Mouse (Mus musculus): ENCODE measurements at regions not wholly inside any gene's neighbourhood (a gene's known extent, or its start where the extent isn't known, plus 50 kb on each side); places are given as distances from the start of the nearest gene placed in this dataset.

DNA sequence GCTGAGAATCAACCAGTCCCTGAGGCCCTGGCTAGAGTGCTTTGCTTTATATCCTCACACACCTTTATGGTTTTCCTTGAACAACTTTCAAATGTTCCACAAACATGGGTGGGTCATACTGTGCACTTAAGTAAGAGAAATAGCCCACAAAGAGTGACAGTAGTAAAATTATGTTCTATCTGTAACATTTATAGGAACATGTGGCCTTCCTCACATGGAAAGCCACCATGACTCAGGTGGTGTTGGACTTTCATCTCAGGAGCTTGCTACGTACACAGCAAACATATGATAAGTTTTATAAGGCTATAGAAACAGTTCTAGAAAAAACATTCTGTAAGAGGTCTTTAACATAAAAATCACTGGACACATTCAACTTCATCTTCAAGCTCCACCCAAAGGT is 87.8 kb upstream of the Tle4 start:
- no peaks in the 10 kb centered on the region for H3K4me1 ChIP-seq
- no peak for TF ChIP-seq GATA1 (IDR thresholded peaks at IDR 0.05; ENCODE audit: borderline replicate concordance, low read length)
- no peak for TF ChIP-seq FLI1 (IDR thresholded peaks at IDR 0.05; ENCODE audit: low read length)
- H3K27me3 ChIP-seq (replicated peaks), result no peaks in the 10 kb centered on the region
- no peak overlapping the region for H3K4me3 ChIP-seq (replicated peaks)
- H3K36me3 ChIP-seq (replicated peaks; ENCODE audit: low read length), result no peaks in the 10 kb centered on the region
- no peaks in the 10 kb centered on the region for H3K9me3 ChIP-seq

DNA sequence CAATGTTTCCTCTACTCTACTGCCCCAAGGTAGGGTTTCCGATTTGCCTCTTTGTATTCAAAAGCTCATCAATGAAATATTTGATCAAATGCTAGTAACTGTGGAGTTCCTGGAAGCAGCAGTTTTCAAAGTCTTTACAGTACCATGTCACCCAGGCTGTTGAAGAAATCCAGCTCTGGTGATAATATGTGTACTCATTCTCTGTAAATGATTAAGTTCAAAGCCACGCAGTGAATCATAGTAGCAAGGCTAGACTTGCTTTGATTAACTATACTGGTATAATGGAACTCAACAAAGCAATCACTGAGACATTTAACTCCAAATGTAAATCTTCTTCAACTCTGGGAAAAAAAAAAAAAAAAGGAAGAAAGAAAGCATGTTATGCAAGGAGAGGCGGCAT is 86.8 kb upstream of the Tle4 start:
- no peaks in the 10 kb centered on the region for H3K27me3 ChIP-seq (replicated peaks)
- no peak for TF ChIP-seq FLI1 (IDR thresholded peaks at IDR 0.05; ENCODE audit: low read length)
- TF ChIP-seq GATA1 (IDR thresholded peaks at IDR 0.05; ENCODE audit: borderline replicate concordance, low read length), result no peak
- no peaks in the 10 kb centered on the region for H3K4me1 ChIP-seq
- no peak overlapping the region for H3K4me3 ChIP-seq (replicated peaks)
- H3K36me3 ChIP-seq (replicated peaks; ENCODE audit: low read length), result no peaks in the 10 kb centered on the region
- H3K9me3 ChIP-seq, result no peaks in the 10 kb centered on the region

DNA sequence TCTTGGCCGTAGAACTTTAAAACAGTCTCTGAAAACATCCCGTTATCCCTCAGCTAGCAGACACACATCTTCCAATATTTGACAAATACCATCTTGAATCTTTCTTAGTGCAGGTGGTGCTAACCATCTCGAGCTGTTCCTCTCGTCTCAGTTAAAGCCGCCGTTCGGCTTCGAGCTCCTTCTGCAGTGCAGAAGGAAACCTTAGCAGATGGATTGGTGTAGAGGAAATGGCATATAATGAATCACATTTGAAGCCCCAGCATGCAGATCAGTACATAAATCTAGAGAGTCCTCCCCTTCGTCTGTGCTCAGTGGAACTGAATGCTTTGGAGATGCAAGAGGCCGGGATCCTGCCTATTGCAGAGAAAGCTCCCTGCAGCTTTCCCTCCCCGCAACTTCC is 83.5 kb upstream of the Tle4 start:
- no peaks in the 10 kb centered on the region for H3K9me3 ChIP-seq
- H3K27me3 ChIP-seq (replicated peaks), result no peaks in the 10 kb centered on the region
- no peaks in the 10 kb centered on the region for H3K36me3 ChIP-seq (replicated peaks; ENCODE audit: low read length)
- no peak overlapping the region for H3K4me3 ChIP-seq (replicated peaks)
- H3K4me1 ChIP-seq, result peaks cover 6% of the 10 kb centered on the region
- TF ChIP-seq FLI1 (IDR thresholded peaks at IDR 0.05; ENCODE audit: low read length), result no peak
- TF ChIP-seq GATA1 (IDR thresholded peaks at IDR 0.05; ENCODE audit: borderline replicate concordance, low read length), result no peak

DNA sequence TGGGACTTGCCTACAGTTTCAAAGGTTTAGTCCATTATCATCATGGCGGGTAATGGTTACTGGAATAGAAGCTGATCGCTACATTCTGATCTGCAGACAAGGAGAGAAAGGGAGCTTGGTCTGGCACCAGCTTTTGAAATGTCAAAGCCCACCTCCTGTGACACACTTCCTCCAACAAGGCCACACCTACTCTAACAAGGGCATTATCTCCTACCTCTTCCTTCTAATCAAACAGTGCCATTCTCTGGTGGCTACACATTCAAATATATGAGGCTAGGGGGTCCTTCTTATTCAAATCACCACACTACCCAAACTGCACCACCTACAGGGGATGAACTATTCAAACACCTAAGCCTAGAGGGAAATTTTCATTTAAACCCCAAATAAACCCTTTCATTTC is 81.9 kb upstream of the Tle4 start:
- H3K4me3 ChIP-seq (replicated peaks), result no peak overlapping the region
- H3K27me3 ChIP-seq (replicated peaks), result no peaks in the 10 kb centered on the region
- TF ChIP-seq GATA1 (IDR thresholded peaks at IDR 0.05; ENCODE audit: borderline replicate concordance, low read length), result no peak
- no peak for TF ChIP-seq FLI1 (IDR thresholded peaks at IDR 0.05; ENCODE audit: low read length)
- peaks cover 6% of the 10 kb centered on the region for H3K4me1 ChIP-seq
- no peaks in the 10 kb centered on the region for H3K36me3 ChIP-seq (replicated peaks; ENCODE audit: low read length)
- no peaks in the 10 kb centered on the region for H3K9me3 ChIP-seq

DNA sequence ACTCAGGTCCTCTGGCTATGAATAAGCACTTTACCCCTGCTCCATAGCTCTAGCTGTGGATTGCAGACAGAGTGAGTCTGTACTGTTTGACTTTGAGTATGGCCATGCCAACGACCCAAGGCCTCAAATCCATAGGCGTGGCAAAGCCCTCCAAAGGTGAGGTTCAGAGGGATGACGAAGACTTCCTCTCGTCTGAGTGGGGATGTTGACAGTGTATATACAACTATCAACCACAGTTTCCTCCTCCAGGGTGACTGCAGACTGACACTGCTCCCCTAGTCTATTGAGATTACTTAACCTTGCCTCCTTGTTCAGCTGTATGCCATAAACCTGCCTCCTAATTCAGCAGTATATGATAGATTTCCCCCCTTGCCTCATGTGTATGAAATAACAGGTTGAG is 80.7 kb upstream of the Tle4 start:
- Histone ChIP-seq H3K4me3 (replicated peaks) (no peak overlapping the region), H3K9me3 (no peaks in the 10 kb centered on the region), H3K27me3 (replicated peaks) (no peaks in the 10 kb centered on the region), H3K36me3 (replicated peaks; ENCODE audit: low read length) (no peaks in the 10 kb centered on the region), H3K4me1 (peaks cover 9% of the 10 kb centered on the region)
- TF ChIP-seq FLI1 (IDR thresholded peaks at IDR 0.05; ENCODE audit: low read length) (no peak), GATA1 (IDR thresholded peaks at IDR 0.05; ENCODE audit: borderline replicate concordance, low read length) (no peak)

DNA sequence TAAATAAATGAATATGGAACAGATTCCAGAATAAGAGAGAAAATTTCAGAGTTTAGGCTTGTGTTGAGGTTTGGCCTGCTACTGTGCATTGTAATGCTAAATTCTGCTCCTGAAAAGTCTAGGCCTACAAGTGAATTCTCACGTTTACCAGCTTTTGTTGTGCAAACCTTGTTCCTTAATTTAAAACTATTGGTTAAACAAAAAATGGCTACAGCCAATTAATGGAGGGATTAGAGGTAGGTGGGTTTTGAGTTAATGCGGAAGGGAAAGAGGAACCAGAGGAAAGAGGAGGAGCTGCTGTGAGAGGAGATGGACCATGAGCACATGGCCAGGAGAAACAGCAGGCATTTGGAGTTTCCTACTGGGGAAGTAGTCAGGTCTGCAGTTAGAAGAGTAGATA is 79.1 kb upstream of the Tle4 start:
- Histone ChIP-seq H3K4me3 (replicated peaks) (no peak overlapping the region), H3K4me1 (peaks cover 13% of the 10 kb centered on the region), H3K9me3 (no peaks in the 10 kb centered on the region), H3K27me3 (replicated peaks) (peaks cover 2% of the 10 kb centered on the region), H3K36me3 (replicated peaks; ENCODE audit: low read length) (no peaks in the 10 kb centered on the region)
- TF ChIP-seq GATA1 (IDR thresholded peaks at IDR 0.05; ENCODE audit: borderline replicate concordance, low read length), result no peak

DNA sequence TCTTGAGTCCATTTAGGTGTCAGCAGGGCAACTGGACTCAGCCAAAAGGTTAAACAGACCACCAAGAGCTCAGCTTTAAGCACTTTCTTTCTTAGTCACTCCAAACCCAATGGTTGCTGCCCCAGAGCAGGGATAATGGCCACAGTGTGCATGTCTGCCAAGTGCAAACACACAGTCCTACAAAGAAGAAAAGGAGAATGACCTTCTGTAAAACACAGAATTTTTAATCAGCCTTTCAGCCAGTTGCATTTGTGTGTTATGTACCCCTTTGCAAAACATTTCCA is 72.9 kb upstream of the Tle4 start:
- H3K27me3 ChIP-seq (replicated peaks), result peaks cover 6% of the 10 kb centered on the region
- TF ChIP-seq GATA1 (IDR thresholded peaks at IDR 0.05; ENCODE audit: borderline replicate concordance, low read length) (no peak), FLI1 (IDR thresholded peaks at IDR 0.05; ENCODE audit: low read length) (no peak)
- H3K4me1 ChIP-seq, result peaks cover 26% of the 10 kb centered on the region; the same call in 1 of the 2 replicates
- no peaks in the 10 kb centered on the region for H3K36me3 ChIP-seq (replicated peaks; ENCODE audit: low read length)
- no peak overlapping the region for H3K4me3 ChIP-seq (replicated peaks)
- no peaks in the 10 kb centered on the region for H3K9me3 ChIP-seq

DNA sequence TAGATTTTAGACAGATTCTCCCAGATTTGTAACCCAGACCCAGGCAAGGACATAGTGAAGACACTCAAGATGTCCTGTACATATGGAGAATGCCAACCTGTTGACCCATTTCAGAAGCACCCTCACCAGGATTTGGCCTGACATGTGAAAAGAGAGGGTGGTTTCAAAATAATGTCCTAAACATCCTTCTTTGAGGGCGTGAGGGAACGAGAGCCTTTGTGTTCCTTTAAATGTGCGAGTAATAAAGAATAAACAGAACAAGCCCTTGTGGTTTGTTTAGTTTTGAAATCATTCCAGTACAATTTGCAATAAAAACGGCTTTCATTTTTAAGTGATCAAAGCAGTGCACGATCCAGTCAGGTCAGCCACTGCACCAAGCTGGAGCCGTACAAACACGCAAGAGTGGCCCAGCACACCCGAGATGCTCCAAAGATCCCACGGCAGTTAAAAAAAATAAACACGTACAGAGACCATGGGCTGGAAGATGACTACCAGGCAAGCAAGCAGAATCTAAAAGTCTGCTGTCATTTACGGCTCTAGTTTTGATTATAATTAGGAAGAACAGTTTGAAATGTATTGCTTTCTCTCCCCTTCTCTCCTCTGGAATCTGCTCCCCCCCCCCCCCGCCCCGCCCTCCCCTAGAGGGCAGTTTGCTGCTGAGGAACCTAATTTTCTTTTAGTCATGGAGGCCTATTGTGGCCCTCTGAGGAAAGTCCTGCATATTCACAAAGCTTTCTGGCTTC is 72.4 kb upstream of the Tle4 start:
- TF ChIP-seq FLI1 (IDR thresholded peaks at IDR 0.05; ENCODE audit: low read length), result no peak
- no peak for TF ChIP-seq GATA1 (IDR thresholded peaks at IDR 0.05; ENCODE audit: borderline replicate concordance, low read length)
- H3K9me3 ChIP-seq, result no peaks in the 10 kb centered on the region
- H3K4me3 ChIP-seq (replicated peaks), result no peak overlapping the region
- peaks cover 6% of the 10 kb centered on the region for H3K27me3 ChIP-seq (replicated peaks)
- H3K4me1 ChIP-seq, result peaks cover 26% of the 10 kb centered on the region; the same call in 1 of the 2 replicates
- H3K36me3 ChIP-seq (replicated peaks; ENCODE audit: low read length), result no peaks in the 10 kb centered on the region

DNA sequence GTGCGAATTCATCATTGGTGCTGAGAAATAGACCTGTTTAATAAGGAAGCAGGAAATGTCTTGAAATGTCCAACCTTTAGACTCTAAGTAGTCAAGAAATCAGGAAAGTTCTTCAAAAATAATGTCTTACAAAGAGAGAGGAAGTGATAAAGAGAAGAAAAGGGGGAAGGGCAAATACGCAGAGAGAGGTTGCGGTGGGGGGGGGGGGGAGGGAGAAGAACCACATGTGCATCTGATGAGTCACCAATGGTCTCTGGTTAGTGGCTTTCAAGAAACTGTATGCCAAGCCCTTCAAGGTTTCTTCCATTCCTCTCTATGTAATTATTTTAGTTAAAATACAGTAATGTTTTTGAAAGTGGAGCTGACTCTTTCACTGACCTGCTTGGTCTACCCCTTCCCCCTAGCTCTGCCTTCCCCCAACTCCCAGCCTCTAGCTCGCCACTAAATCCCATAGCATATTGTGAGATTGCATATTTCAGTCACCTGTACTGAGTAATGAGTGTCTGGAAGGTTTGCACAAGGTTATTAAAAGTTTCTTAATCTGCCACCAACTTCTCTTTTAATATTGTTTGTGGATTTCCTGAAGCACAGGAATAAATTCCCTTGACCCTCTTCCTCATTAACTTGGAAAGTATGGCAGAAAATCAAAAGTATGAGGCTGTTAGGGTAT is 70.8 kb upstream of the Tle4 start:
- no peak for TF ChIP-seq FLI1 (IDR thresholded peaks at IDR 0.05; ENCODE audit: low read length)
- TF ChIP-seq GATA1 (IDR thresholded peaks at IDR 0.05; ENCODE audit: borderline replicate concordance, low read length), result no peak
- no peak overlapping the region for H3K4me3 ChIP-seq (replicated peaks)
- H3K27me3 ChIP-seq (replicated peaks), result peaks cover 7% of the 10 kb centered on the region
- no peaks in the 10 kb centered on the region for H3K36me3 ChIP-seq (replicated peaks; ENCODE audit: low read length)
- peaks cover 23% of the 10 kb centered on the region; the same call in 1 of the 2 replicates for H3K4me1 ChIP-seq
- no peaks in the 10 kb centered on the region for H3K9me3 ChIP-seq

DNA sequence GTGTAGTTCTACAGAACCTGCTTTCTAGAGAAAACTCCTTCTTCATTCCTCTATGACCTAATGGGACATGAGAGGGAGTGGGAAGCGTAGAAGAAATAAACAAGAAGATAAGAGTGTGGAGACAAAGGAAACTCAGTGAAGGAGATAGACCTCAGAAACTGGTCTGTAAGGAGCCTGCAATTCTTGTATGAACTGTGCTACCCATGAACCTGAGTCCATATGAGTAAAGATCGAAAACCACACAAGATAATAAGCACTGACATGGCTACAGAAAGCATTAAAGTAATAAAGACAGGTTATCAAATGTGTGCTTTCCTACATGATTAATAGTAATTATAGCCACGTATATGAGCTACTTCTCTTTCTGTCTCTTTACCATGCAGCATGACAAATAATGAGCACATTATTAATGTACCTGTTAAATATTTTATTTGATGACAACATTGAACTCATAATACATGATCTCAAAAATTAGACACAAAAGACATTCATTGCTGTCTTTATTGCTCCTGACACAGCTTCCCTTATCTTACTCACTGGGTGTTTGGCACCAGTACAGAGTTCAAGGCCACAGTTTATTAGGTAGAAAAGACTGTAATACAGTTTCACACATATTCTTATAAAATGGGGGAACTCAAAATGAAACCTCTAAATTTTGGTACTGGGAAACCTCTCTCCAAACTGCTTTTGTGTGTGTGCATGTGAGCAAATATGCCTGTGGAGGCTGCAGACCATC is 67.0 kb upstream of the Tle4 start:
- no peaks in the 10 kb centered on the region for H3K36me3 ChIP-seq (replicated peaks; ENCODE audit: low read length)
- peaks cover 17% of the 10 kb centered on the region for H3K4me1 ChIP-seq
- H3K27me3 ChIP-seq (replicated peaks), result peaks cover 8% of the 10 kb centered on the region
- H3K4me3 ChIP-seq (replicated peaks), result no peak overlapping the region
- no peak for TF ChIP-seq FLI1 (IDR thresholded peaks at IDR 0.05; ENCODE audit: low read length)
- no peak for TF ChIP-seq GATA1 (IDR thresholded peaks at IDR 0.05; ENCODE audit: borderline replicate concordance, low read length)
- H3K9me3 ChIP-seq, result no peaks in the 10 kb centered on the region

Measured in megakaryocyte, embryonic 14.5 days (primary cell).